Mouse (Mus musculus) G1E (cell line): ENCODE data around the gene Smc5. TPM values are rescaled to one million over a fixed set of nuclear protein-coding genes. Genes with fewer than 3 reads are reported as not detected.

Experiments used
- ATAC-seq: 2 replicates; pipeline ENCODE4 v1.8.0; 2016; ENCODE audit warnings: mild to moderate bottlenecking; ENCODE audit not compliant: insufficient number of reproducible peaks, poor library complexity, low FRiP score, severe bottlenecking; ENCODE audit errors: extremely low read depth
- DNase-seq: peaks from one replicate; pipeline ENCODE4 v3.0.0; 2012; ENCODE audit warnings: low spot score
- H3K27me3 ChIP-seq: 2 replicates; pipeline ENCODE4 v1.6.1; 2012; ENCODE audit warnings: mild to moderate bottlenecking, low read length, inconsistent platforms; ENCODE audit not compliant: insufficient read depth
- H3K36me3 ChIP-seq: replicated peaks from 2 replicates; pipeline ENCODE3; 2012; ENCODE audit warnings: mild to moderate bottlenecking, inconsistent platforms
- H3K4me1 ChIP-seq: 2 replicates; pipeline ENCODE4 v1.6.1; 2012; ENCODE audit warnings: low read depth, low read length, inconsistent platforms, mixed read lengths; ENCODE audit not compliant: insufficient read depth
- H3K4me3 ChIP-seq: 2 replicates; pipeline ENCODE4 v1.5.1; 2012; ENCODE audit warnings: low read depth, mild to moderate bottlenecking, inconsistent platforms, low read length, moderate library complexity, mixed read lengths
- H3K9me3 ChIP-seq: replicated peaks from 2 replicates; pipeline ENCODE4 v1.6.1; 2012; ENCODE audit warnings: inconsistent platforms
- CTCF ChIP-seq: IDR thresholded peaks from 2 replicates; pipeline ENCODE4 v1.5.1; 2012; ENCODE audit warnings: low read depth, low read length, inconsistent platforms, mixed read lengths
- GATA1 ChIP-seq: IDR thresholded peaks from 2 replicates; pipeline ENCODE4 v1.6.1; 2012; ENCODE audit warnings: borderline replicate concordance, low read length, inconsistent platforms, mixed read lengths
- GATA2 ChIP-seq: IDR thresholded peaks from 2 replicates; pipeline ENCODE4 v1.6.1; 2012; ENCODE audit warnings: low read depth, low read length, inconsistent platforms, borderline replicate concordance
- POLR2AphosphoS5 ChIP-seq: IDR thresholded peaks from 2 replicates; pipeline ENCODE4 v1.6.1; 2012; ENCODE audit warnings: low read depth, low read length, inconsistent platforms; ENCODE audit not compliant: insufficient replicate concordance
- TAL1 ChIP-seq: conservative IDR thresholded peaks from 2 replicates; pipeline ENCODE4 v1.6.1; 2012; ENCODE audit warnings: low read depth, low read length, inconsistent platforms, mixed read lengths
- polyA plus RNA-seq: library from polyadenylated mRNA; stranded (reverse); fragments of >175 nt; gene quantifications from 2 replicates; pipeline ENCODE4 v1.2.3, GENCODE M21; 2012
- total RNA-seq, 2 experiments: library from RNA; stranded (forward) in 1 of 2; stranded (reverse) in 1 of 2; fragments of 200-1000 nt in 1 of 2; fragments of >200 nt in 1 of 2; fragmentation: Nextera tagmentation in 1 of 2; gene quantifications; 2 replicates each; pipeline ENCODE4 v1.2.3; 2014 to 2017

Smc5 gene
- total RNA-seq (2014; fragmentation: Nextera tagmentation) (207 and 241 TPM in 2 replicates), total RNA-seq (2017) (81.2 and 104 TPM in 2 replicates), polyA plus RNA-seq (10.0 and 11.3 TPM in 2 replicates)

DNA sequence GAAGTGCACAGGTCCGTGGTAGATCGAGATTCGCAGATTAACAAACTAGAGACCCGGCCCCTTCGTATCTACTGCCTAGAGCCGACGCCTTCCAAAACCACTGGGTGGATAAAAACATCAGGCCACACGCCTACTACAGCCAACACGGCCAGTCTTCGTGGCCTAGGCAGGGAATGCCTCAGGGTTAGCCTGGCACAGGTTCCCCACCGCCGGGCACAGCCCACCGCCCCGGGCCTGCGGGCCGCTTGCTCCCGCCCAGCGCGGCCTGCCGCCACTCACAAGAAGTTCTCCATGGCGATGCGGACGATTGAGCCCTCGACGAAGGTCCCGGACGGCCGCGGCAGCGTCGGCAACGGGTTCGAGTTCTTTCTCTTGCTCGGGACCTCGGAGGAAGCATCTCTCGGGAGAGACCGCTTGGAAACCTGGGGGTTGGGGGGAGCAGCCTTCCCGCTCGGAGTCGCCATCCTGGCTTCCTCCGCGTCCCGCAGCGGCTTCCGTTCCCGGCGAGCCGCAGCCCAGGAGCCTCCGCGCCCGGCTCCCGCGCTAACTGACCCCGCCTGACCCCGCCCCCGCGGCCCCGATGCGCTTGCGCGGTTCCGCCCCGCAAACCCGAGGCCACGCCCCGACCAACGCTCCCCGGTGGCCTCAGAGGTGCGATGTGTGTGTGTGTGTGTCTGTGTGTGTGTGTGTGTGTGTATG lies at the start of gene Smc5:
TSS of gene Smc5 (minus strand) at position 543 of the 699 bp plus-strand sequence.
- ATAC-seq (peak; percentile 59; the same call in 1 of the 2 replicates), DNase-seq (peak; percentile 85)
- H3K27me3 ChIP-seq: peaks cover 8% of the 10 kb centered on the region
- peaks cover 11% of the 10 kb centered on the region for H3K4me1 ChIP-seq
- peaks cover 19% of the 10 kb centered on the region for H3K36me3 ChIP-seq
- TF ChIP-seq GATA2 (no peak), TAL1 (no peak), GATA1 (no peak), POLR2AphosphoS5 (no peak), CTCF (no peak)
- no peaks in the 10 kb centered on the region for H3K9me3 ChIP-seq
- H3K4me3 ChIP-seq: peak within 1 kb of the TSS; percentile 91

DNA sequence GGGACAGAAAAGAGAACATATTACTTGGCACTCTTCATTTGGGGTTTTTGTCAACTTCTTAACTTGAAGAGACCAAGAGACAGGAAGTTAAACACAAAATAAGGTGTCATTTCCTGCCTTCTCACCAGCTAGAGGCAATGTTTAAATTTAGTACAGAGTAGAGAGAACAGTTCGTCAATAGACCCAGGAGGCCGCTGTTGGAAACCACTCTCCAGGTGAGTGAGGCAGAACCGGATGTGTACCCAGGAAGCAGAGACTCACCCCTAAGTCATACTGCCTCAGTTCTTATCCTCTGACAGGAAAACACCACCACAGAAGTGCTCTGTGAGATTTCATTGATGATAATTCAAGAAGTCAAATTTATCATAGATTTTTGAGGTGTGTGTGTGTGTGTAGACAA lies 49.4 kb upstream of the Smc5 start:
- ATAC-seq (no peak), DNase-seq (no peak)

DNA sequence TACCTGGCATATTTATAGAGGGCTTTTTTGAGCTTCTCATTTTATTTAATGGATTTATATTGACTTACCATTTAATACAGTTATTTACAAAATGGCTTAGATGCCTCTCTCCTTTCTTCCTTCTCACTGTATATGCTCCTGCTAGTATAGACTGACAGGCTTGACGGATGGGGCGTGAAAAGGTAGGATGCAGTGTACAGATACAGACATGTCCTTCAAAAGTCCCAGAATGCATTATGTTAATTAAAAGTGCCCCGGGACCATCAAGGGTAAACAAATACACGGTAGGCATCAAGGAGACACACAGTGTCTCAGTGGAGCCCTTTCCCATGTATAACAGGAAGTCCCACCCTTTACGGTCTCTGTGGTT lies 44.3 kb upstream of the Smc5 start:
- Histone ChIP-seq H3K9me3 (no peaks in the 10 kb centered on the region), H3K4me3 (no peak overlapping the region), H3K27me3 (peaks cover 2% of the 10 kb centered on the region; the same call in 1 of the 2 replicates), H3K36me3 (no peaks in the 10 kb centered on the region), H3K4me1 (no peaks in the 10 kb centered on the region)
- ATAC-seq: no peak
- TF ChIP-seq CTCF (no peak), POLR2AphosphoS5 (no peak), GATA1 (no peak), TAL1 (no peak), GATA2 (no peak)
- no peak for DNase-seq

More for the DNA sequence above, 49.4 kb upstream of the Smc5 start:
- no peak overlapping the region for H3K4me3 ChIP-seq
- H3K4me1 ChIP-seq: peaks cover 3% of the 10 kb centered on the region; the same call in 1 of the 2 replicates
- no peaks in the 10 kb centered on the region for H3K27me3 ChIP-seq
- no peaks in the 10 kb centered on the region for H3K36me3 ChIP-seq
- TF ChIP-seq POLR2AphosphoS5 (no peak), TAL1 (no peak), GATA2 (no peak), GATA1 (no peak), CTCF (no peak)
- H3K9me3 ChIP-seq: no peaks in the 10 kb centered on the region

DNA sequence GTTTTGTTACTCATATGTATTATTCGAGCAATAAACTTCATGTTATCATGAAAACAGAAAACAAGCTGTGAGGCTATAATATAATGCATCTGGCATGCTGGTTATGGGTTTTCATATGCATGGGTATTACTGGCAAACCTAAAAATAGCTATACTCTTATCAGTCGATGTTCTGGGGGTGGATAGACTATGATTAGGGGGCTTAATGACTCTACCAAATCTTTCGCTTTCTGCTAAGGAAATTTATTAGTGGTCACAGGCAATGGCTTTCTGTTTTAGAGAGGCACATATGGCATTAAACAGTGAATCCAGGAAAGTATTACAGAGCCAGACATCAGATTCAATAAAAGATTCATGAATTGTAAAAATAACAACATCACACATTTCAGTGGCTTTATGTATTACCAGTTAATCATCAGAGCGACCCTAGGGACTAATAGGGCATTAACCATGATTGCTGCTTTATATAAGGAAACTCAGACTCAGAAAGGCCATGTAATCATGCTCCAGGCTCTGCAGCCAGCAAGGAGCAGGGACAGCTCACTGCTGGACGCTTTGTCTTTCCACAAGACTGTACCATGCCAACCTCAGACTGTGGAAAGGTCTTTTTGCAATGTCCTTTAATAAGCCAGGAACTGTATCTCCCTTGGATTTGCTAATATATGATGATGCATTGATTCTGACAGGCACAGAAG lies 43.7 kb upstream of the Smc5 start:
- TF ChIP-seq GATA1 (no peak), CTCF (no peak), GATA2 (no peak), TAL1 (no peak), POLR2AphosphoS5 (no peak)
- no peak for ATAC-seq
- Histone ChIP-seq H3K36me3 (no peaks in the 10 kb centered on the region), H3K4me1 (no peaks in the 10 kb centered on the region), H3K4me3 (no peak overlapping the region), H3K9me3 (no peaks in the 10 kb centered on the region), H3K27me3 (peaks cover 2% of the 10 kb centered on the region; the same call in 1 of the 2 replicates)
- no peak for DNase-seq

DNA sequence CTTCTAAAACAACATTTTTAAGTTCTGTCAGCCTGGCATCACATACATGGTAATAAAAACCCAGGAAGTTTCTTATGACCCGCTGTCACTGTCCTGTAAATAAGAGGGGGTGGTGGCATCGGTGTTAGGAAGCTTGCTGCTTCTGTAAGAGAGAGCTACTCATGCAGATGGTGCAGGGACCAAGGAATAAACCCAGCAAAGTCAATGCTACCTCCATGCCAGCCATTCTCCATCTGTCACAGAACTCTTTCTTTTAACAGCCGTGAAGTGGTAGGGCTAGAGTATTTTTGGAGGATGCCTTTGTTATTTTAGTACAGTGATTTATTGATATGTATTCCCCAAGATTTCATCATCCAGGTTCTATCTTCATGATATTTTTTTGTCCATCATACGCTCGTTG lies 43.2 kb upstream of the Smc5 start:
- ATAC-seq: no peak
- no peaks in the 10 kb centered on the region for H3K9me3 ChIP-seq
- H3K4me1 ChIP-seq: no peaks in the 10 kb centered on the region
- H3K36me3 ChIP-seq: no peaks in the 10 kb centered on the region
- TF ChIP-seq GATA2 (no peak), CTCF (no peak), POLR2AphosphoS5 (no peak), TAL1 (no peak), GATA1 (no peak)
- peaks cover 2% of the 10 kb centered on the region for H3K27me3 ChIP-seq
- H3K4me3 ChIP-seq: no peak overlapping the region
- DNase-seq: no peak

DNA sequence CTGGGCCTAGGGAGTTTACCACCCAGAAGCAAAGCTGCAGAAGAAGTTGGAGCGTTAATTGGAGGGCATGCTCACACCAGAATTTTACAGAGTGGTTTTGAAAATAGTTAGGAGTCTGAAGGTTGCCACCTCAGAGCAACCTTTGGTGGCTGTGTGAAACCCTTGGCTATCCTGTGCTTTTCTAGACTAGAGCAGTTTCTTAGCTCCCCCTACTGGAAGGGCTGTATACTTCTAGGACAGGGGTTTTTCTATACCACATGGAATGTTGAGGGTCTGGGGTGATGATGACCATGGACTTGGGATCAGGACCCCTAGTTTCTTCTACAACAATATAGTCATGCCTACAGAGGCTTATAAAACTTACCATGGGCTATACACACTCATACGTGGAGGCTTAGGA lies 36.3 kb upstream of the Smc5 start:
- Histone ChIP-seq H3K27me3 (peaks cover 4% of the 10 kb centered on the region), H3K4me1 (no peaks in the 10 kb centered on the region), H3K9me3 (no peaks in the 10 kb centered on the region), H3K36me3 (no peaks in the 10 kb centered on the region), H3K4me3 (no peak overlapping the region)
- no peak for TF ChIP-seq POLR2AphosphoS5
- TF ChIP-seq GATA1: no peak
- TF ChIP-seq TAL1: no peak
- no peak for TF ChIP-seq CTCF
- TF ChIP-seq GATA2: no peak
- DNase-seq: no peak
- no peak for ATAC-seq
